In the genomic region with DNA sequence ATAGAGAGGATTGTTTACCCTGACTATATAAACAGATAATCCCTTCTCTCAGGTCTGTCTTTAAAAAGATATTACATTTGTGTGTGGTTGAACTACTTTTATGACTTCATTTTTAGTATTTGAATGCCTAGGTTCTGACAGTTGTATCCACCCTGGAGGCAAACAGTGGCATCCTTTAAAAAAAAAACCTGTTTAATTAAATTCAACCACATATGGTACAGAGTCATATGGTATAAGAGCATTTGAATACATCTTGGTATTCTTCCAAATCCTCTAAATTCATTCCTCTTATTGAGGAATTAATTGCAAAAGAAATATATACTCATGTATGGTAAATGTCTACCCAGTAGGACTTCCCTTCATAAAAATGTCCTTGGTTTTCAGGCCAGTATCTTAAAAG, we compare ENCODE assay signal across 31 mouse cellular contexts.
"Had no signal": no experiment of that assay in that cellular context is flagged by ENCODE, and none has a peak within 500 bp of the region (broad histone marks: within the 10 kb centered on the region; RNA-seq: fewer than 3 reads in every experiment).

No protein-coding gene starts in this region.

- H3K27me3 ChIP-seq: limb, embryonic 12.5 days; limb, embryonic 13.5 days; limb, embryonic 15.5 days; liver, embryonic 12.5 days; liver, embryonic 13.5 days; liver, embryonic 15.5 days; lung, embryonic 15.5 days; megakaryocyte, embryonic 14.5 days; midbrain, embryonic 12.5 days; midbrain, embryonic 13.5 days; neural tube, embryonic 12.5 days; neural tube, embryonic 13.5 days had no signal

- H3K4me2 ChIP-seq: limb, embryonic 12.5 days; limb, embryonic 13.5 days; limb, embryonic 15.5 days; liver, embryonic 11.5 days; liver, embryonic 12.5 days; liver, embryonic 13.5 days; liver, embryonic 15.5 days; lung, embryonic 14.5 days; lung, embryonic 15.5 days; midbrain, embryonic 12.5 days; midbrain, embryonic 13.5 days; neural tube, embryonic 12.5 days; neural tube, embryonic 13.5 days had no signal

- DNase-seq: left cerebral cortex, postnatal 4 days; liver; liver, embryonic 13.5 days; liver, postnatal 0 days; lung, adult 18-20 months; lung, adult 2 months; lung, embryonic 14.5 days; lung, postnatal 10 days; lung, postnatal 14 days; lung, postnatal 36 days; lung, postnatal 4 days; midbrain, embryonic 14.5 days had no signal

- H3K36me3 ChIP-seq: limb, embryonic 10.5 days; limb, embryonic 12.5 days; limb, embryonic 13.5 days; limb, embryonic 15.5 days; liver, embryonic 12.5 days; liver, embryonic 13.5 days; liver, embryonic 15.5 days; lung, embryonic 15.5 days; midbrain, embryonic 10.5 days; midbrain, embryonic 12.5 days; midbrain, embryonic 13.5 days; neural tube, embryonic 12.5 days; neural tube, embryonic 13.5 days had no signal

- H3K27ac ChIP-seq: limb, embryonic 10.5 days; limb, embryonic 12.5 days; limb, embryonic 13.5 days; limb, embryonic 15.5 days; liver, embryonic 12.5 days; liver, embryonic 13.5 days; liver, embryonic 14.5 days; liver, embryonic 15.5 days; lung, embryonic 15.5 days; macrophage; midbrain, embryonic 10.5 days; midbrain, embryonic 12.5 days; midbrain, embryonic 13.5 days; neural tube, embryonic 12.5 days; neural tube, embryonic 13.5 days had no signal

- H3K4me3 ChIP-seq: limb, embryonic 10.5 days; limb, embryonic 12.5 days; limb, embryonic 13.5 days; limb, embryonic 15.5 days; liver, embryonic 12.5 days; liver, embryonic 13.5 days; liver, embryonic 15.5 days; lung, embryonic 15.5 days; megakaryocyte, embryonic 14.5 days; midbrain, embryonic 10.5 days; midbrain, embryonic 12.5 days; midbrain, embryonic 13.5 days; myocyte; neural tube, embryonic 12.5 days; neural tube, embryonic 13.5 days had no signal

- ATAC-seq: liver, embryonic 12.5 days; liver, postnatal 0 days; lung, postnatal 0 days; midbrain, embryonic 13.5 days; midbrain, embryonic 16.5 days had no signal

- H3K4me1 ChIP-seq: limb, embryonic 10.5 days; limb, embryonic 12.5 days; limb, embryonic 13.5 days; limb, embryonic 15.5 days; liver, embryonic 12.5 days; liver, embryonic 13.5 days; liver, embryonic 15.5 days; lung, embryonic 15.5 days; megakaryocyte, embryonic 14.5 days; neural tube, embryonic 12.5 days had no signal

- H3K9me3 ChIP-seq: limb, embryonic 10.5 days; limb, embryonic 12.5 days; limb, embryonic 13.5 days; limb, embryonic 15.5 days; liver, embryonic 12.5 days; liver, embryonic 13.5 days; liver, embryonic 15.5 days; lung, embryonic 15.5 days; megakaryocyte, embryonic 14.5 days; midbrain, embryonic 10.5 days; midbrain, embryonic 12.5 days; midbrain, embryonic 13.5 days; neural tube, embryonic 12.5 days; neural tube, embryonic 13.5 days had no signal

- H3K9ac ChIP-seq: limb, embryonic 12.5 days; limb, embryonic 13.5 days; limb, embryonic 15.5 days; liver, embryonic 12.5 days; liver, embryonic 13.5 days; liver, embryonic 14.5 days; liver, embryonic 15.5 days; liver, postnatal 0 days; lung, embryonic 14.5 days; lung, embryonic 15.5 days; midbrain, embryonic 12.5 days; midbrain, embryonic 13.5 days; neural tube, embryonic 12.5 days; neural tube, embryonic 13.5 days had no signal
